Mouse (Mus musculus): Measurements from ENCODE around the gene Efna1. TPM values are rescaled to one million over a fixed set of nuclear protein-coding genes. Genes with fewer than 3 reads are reported as not detected.

Efna1 gene
- polyA plus RNA-seq, 1 experiment, result not detected

- no peak for TF ChIP-seq GATA1 (IDR thresholded peaks at IDR 0.05; ENCODE audit: low read length)
Observed at GRCm38 (mm10) chr3:89315930-89316831, 35.2 kb upstream of the Efna1 start.

- no peak for TF ChIP-seq GATA1 (IDR thresholded peaks at IDR 0.05; ENCODE audit: low read length)
Observed at GRCm38 (mm10) chr3:89315195-89315929, 34.4 kb upstream of the Efna1 start.

- no peak for TF ChIP-seq GATA1 (IDR thresholded peaks at IDR 0.05; ENCODE audit: low read length)
Observed at GRCm38 (mm10) chr3:89314791-89315190, 33.8 kb upstream of the Efna1 start.

- no peak for TF ChIP-seq GATA1 (IDR thresholded peaks at IDR 0.05; ENCODE audit: low read length)
Observed at GRCm38 (mm10) chr3:89314340-89314739, 33.4 kb upstream of the Efna1 start.

- TF ChIP-seq GATA1 (IDR thresholded peaks at IDR 0.05; ENCODE audit: low read length), result no peak
Observed at GRCm38 (mm10) chr3:89308089-89308488, 27.1 kb upstream of the Efna1 start.

- no peak for TF ChIP-seq GATA1 (IDR thresholded peaks at IDR 0.05; ENCODE audit: low read length)
Observed at GRCm38 (mm10) chr3:89305551-89306325, 24.8 kb upstream of the Efna1 start.

GRCm38 (mm10) chr3:89305105-89305504 is 24.2 kb upstream of the Efna1 start:
- TF ChIP-seq GATA1 (IDR thresholded peaks at IDR 0.05; ENCODE audit: low read length), result no peak

GRCm38 (mm10) chr3:89304440-89304839 is 23.5 kb upstream of the Efna1 start:
- no peak for TF ChIP-seq GATA1 (IDR thresholded peaks at IDR 0.05; ENCODE audit: low read length)

- no peak for TF ChIP-seq GATA1 (IDR thresholded peaks at IDR 0.05; ENCODE audit: low read length)
Observed at GRCm38 (mm10) chr3:89300514-89300913, 19.6 kb upstream of the Efna1 start.

GRCm38 (mm10) chr3:89300071-89300470 is 19.1 kb upstream of the Efna1 start:
- no peak for TF ChIP-seq GATA1 (IDR thresholded peaks at IDR 0.05; ENCODE audit: low read length)

- no peak for TF ChIP-seq GATA1 (IDR thresholded peaks at IDR 0.05; ENCODE audit: low read length)
Observed at GRCm38 (mm10) chr3:89299499-89299898, 18.6 kb upstream of the Efna1 start.

- TF ChIP-seq GATA1 (IDR thresholded peaks at IDR 0.05; ENCODE audit: low read length), result no peak
Observed at GRCm38 (mm10) chr3:89298908-89299307, 18.0 kb upstream of the Efna1 start.

- no peak for TF ChIP-seq GATA1 (IDR thresholded peaks at IDR 0.05; ENCODE audit: low read length)
Observed at GRCm38 (mm10) chr3:89296761-89297396, 15.9 kb upstream of the Efna1 start.

GRCm38 (mm10) chr3:89295685-89296230 is 14.8 kb upstream of the Efna1 start:
- no peak for TF ChIP-seq GATA1 (IDR thresholded peaks at IDR 0.05; ENCODE audit: low read length)

GRCm38 (mm10) chr3:89294195-89294594 is 13.3 kb upstream of the Efna1 start:
- TF ChIP-seq GATA1 (IDR thresholded peaks at IDR 0.05; ENCODE audit: low read length), result no peak

Data from G1E-ER4 (cell line).